Mouse (Mus musculus) heart, adult 11 months (tissue): ENCODE measurements around the gene Islr.

Source experiments
- DNase-seq: peaks from one replicate; pipeline ENCODE4 v3.0.0; 2022

The Islr gene

GRCm38 (mm10) chr9:58220218-58220903 is 16.3 kb upstream of the Islr start:
- no peak for DNase-seq

- DNase-seq, result no peak
These were observed 14.4 kb upstream of the Islr start for GRCm38 (mm10) chr9:58218539-58218938.

DNA sequence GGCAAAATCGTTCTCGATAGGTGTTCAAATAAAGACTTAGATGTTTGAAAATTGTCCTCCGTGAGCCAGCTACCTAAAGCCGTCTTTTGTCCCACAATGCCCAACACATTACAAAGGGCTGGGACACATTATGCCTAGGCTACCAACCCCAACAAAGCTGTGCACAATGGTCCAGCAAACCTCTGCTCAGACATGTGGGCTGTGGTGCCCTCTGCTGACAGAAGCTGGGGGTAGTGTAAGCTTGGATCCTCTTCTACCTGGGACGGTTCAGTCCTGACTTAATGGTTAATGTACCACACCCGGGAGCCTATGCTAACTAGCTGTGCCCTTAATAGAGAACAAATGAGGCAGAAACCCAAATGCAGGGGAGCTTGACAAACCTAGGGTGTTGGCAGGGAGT is 12.3 kb upstream of the Islr start:
- peak; percentile 89 for DNase-seq

GRCm38 (mm10) chr9:58214519-58215180 is 10.5 kb upstream of the Islr start:
- DNase-seq, result peak; percentile 93

GRCm38 (mm10) chr9:58213865-58214264 is 9.8 kb upstream of the Islr start:
- no peak for DNase-seq

GRCm38 (mm10) chr9:58213377-58213776 is 9.3 kb upstream of the Islr start:
- DNase-seq, result no peak

- no peak for DNase-seq
These were observed 6.2 kb upstream of the Islr start for GRCm38 (mm10) chr9:58210304-58210627.

DNA sequence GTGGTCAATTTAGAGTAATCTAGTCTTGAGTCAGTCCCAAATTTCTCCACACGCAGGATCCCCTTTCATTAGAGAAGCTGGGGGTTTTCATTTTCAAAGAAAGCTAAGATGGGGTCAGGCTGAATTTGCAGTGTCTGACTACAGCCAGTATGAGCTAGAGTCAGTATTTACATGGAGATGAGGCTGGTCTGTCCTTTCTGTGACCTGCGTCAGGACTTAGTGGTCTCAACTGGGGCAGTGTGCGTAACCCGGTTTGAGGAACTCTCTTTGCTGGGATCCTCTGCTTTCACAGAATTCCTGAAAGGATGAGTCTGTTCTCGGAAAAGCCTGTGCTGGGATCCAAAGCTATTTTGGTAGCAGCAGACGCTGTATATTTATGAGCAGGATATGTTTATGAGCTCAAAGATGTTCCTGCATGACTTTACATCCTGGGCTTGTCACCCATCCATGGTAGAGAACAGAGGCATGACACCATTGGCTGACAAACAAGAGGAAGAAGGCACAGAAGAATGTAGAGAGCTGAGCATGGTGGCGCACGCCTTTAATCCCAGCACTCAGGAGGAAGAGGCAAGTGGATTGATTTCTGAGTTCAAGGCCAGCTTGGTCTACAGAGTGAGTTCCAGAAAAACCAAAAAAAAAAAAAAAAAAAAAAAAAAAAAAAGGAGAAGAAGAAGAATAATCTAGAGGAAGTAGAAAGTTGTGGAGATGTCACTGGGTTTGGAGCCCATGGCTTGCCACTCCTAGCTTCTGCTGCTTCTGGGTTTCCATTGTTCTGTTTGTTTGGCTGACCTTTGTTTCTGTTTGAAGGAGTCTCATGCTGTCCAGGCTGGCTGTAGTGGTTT is 5.6 kb upstream of the Islr start:
- DNase-seq, result no peak

DNA sequence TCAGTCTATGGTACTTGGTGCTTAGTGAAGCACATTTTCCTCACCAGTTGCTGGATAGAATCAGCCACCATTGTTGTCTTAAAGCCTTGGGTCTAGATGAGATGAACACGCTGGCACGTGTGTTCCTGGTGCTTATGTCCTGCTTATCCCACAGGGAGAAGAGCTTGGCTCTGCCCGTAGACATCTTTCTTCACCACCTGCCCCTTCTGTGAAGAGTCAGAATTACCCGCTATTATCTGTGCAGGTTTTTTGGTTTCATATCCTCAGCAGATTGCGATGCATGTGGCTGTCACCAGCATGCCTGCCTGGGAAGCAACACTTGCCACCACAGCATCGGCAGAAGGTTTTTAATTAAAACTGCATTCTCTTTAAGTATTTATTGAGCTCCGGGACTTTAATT is 1.9 kb upstream of the Islr start:
- DNase-seq, result no peak

- DNase-seq, result peak; percentile 98
These were observed 418 bp upstream of the Islr start for GRCm38 (mm10) chr9:58204448-58205000.

DNA sequence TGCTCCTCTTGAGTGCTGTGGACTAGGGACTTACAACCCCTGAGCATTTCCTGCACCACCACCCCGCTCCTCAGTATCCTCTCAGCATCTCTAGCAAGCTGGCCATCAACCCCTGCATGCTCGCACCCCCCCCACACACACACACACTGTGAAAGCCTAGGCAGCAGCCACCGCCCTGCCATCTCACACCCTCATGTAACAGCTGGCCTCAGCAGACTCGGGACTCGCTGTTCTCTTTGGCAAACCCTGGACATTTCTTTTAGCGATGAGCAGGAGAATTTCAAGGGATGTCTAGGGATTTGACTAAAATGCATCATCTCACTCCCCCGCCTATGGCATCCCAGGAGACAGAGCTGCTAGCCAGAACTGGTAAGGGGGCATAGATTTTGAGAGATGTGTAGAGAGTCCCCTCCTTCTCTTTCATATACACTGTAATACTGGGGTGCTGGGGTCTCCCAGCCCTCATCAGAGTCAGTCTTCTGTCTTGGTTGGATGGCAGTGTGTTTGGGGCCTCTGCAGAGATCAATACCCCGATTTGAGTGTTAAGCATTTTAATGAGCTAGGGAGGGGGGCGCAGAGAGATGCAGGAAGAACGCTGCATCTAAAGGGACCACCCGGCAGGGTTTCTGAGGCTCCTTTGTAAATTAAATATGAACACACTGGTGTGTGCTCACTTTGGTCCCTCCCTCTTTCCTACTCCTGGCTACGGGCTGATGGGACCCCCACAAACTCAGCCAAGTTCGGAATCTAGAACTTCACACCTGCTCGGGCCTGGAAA is 1.2 kb downstream of the Islr start:
- peak; percentile 85 for DNase-seq

DNA sequence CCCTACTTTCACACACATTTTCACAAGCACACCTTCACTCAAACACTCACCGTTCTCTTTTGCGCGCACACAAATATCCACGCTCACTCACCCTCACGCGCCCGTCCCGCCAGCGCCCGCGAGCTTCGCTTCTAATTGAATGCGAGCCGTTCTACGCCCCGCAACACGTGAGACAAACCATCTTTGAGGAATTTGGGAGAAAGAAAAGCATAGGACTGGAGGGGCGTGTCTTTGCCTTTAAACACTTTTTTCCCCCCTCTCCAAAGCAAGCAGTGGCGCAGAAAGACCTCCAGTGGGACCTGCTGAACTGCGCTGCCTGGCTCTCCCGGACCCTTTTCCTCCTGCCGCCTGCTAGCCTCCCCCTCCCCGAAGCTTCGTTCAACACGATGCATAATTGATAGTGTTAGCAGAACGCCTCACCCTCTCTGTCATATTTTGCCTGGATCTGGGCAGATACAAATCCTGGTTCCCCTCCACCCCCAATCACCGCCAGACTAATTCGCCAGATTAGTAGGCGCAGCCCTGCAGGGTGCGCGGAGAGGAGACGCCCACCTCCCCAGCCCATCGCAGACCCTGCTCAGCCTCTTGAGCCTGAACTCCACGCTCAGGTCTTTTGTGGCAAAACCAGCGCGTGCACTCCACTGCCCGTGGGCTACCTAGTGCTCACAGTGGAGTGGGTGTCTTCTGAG is 2.1 kb downstream of the Islr start:
- peak; percentile 84 for DNase-seq

DNA sequence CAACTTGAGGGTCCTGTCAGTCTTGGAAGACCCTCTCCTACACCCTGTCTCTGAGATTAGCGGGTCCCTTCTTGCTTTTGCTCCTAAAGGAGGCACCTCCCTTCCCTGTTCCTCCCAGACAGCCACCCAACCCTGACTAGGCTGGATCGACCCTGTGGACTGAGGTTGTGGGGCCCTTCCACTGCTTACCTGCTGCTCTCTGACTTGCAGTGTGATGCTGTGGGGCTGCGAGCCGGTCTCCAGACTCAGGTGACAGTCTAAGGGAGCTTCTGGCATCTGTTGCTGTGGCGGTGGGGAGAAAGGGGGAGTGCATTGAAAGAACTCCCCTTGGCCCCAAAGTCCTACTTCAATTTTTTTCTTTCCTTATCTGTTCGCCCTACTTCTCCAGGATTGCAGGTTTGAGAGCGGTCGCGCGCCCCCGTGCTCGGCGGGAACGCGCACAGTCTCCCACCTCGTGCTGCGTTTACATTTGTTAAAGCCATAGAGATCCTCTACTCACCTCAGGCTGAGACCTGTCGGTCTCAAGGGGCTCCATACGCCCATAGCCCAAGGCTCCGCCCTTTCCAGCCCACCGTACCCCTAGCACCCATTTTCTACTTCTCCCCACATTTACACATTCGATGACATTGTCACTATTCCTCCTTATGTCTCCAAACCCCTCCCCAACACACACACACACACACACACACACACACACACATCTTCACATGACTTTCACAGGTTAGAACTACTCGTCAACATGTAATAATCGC is 2.8 kb downstream of the Islr start:
- DNase-seq, result peak; percentile 71

DNA sequence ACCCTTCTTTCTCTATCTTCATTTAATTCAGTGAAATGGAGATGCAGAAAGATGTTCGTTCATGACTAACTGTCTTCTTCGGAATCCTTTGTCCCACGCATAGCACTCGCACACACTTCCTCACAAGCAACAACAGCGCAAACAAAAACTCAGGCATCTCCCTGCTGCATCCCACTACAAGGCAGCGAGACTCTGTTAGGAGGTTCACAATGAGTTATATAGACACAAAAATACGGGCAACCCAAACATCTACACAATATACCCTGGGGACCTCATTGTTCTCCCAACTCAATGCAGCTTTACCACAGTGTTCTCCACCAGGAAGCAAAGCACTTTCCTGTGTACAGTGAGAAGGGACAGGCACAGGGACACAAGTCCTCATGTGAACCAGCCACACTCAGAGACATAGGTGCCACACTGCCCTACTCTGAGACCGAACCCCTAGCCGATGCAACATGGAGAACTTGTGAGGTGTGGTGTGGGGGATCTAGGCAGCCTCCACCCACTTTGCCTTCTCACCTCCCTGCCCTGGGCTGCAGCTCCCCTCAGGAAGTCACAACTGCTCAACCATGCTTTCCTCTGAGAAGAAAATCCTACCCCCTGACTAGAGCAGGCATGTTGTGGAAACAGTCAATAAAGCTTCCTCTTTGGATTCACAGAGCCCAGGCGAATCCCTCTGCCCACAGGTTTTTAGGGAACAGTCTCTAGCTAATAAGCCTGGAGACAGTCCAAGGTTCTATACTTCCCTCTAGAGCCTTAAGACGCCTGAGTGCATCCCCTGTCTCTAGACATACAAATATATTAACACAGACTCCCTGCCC is 3.6 kb downstream of the Islr start:
- DNase-seq, result peak; percentile 73

DNA sequence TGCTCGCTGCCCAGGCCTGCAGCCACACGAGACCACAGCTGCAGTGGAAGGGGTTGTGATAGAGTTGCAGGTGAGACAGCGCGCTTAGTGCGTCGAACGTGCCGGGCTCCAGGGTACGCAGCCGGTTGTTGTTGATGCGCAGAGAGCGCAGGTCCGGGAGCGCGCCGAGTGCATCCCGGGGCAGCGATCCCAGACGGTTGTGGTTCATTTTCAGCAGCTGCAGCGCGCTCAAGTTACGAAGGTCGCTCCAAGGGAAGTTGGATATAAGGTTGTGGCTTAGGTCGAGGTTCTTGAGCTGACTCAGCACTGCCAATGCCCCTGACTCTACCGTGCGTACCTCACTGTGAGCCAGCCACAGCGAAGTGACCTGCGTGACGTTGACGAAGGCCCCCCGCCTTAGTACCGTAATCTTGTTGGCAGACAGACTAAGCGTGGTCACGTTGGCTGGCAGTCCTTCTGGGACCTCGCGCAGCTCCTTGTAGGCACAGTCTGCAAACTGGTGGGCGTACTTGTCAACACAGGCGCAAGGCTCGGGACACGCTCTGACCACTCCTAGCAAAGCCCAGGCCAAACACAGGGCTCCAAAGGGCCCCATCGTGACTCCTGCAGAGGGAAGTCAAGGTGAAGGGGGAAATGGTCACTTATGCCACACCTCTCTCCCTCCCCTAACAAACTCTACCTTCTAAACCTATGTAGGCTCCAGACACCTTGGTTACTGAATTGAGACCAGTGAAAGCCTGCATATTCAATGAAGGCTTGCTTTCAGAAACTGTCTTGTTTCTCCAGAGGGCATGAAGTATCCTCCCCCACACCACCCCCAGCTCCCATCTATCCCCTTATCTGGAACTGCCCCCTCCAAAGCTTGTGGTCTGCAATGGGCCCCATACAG is 4.5 kb downstream of the Islr start:
- DNase-seq, result peak; percentile 77

DNA sequence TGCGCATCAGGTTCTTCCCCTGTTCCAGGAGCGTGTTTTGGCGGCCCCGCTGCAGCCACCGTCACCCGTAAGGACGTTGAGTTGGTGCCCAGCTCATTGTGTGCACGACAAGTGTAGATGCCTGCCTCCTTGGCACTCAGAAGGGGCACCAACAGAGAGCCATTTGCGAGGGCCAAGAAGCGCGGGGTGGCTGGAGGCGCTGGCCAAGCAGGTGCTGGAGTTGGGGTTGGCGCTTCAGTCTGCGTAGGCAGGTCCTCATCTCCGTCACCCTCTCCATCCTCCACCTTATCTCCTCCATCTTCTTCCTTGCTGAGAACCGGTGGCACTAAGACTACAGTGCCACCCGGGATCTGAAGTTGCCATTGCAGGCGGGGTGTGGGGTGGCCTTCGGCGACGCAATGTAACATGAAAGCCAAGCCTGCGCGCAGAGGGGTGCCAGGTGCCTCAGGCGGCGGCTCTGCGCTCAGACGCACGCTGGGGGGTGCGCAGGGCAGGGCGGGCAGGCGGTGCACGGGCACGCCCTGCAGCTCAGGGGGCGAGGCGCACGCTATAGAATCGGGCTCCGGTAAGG is 5.2 kb downstream of the Islr start:
- DNase-seq, result peak; percentile 87

DNA sequence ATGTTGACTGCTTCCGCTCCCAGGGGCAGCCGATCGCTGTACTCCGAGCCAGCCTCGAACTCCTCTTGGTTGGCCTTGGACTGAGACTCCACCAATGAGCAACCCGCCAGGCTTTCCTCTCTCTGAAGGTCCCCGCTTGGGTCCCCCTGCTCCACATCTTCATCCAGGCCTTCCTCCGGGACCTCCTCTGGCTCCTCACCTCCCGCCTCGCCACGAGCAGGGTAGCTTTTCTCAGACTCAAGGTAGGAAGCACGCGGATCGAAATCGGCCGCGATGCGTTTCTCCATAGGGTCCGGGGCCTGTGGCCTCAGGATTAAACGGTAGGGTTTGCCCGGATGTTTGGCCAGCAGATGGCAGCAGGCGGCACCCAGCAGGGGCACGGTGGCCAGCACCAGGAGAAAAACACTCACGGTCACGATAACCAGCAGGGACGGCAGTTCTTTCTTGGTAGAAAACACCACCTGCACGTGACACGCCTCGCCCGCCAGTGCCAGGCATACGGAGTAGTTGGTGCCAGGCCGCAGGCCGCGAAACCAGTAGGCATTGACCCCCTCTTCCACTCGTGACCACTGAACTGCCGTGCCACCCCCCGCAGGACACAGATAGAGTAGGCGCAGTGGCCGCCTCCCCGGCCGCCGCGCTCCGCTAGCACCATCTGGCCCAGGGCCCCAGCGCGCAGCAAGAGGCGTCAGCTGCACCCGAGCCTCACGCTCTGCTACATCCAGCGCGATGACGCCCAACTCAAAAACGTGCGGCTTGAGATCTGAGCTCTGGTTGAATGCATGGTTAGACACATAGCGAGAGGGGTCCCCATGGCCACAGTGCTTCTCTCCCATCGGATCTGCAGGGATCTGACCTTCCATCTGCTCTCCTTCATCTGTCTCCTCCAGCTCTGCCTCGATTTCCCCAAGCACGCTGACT is 6.1 kb downstream of the Islr start:
- DNase-seq, result peak; percentile 94
